Mouse (Mus musculus) CH12.LX (cell line): Measurements from ENCODE around the gene Tgds.

Source experiments
- CTCF ChIP-seq, 2 experiments: IDR thresholded peaks in 1 of 2; conservative IDR thresholded peaks in 1 of 2; 2 replicates each; pipeline ENCODE4 v1.5.1; 2011 to 2012; ENCODE audit warnings: low read depth in 2 of 2, low read length in 2 of 2, improper control_type of control experiment in 1 of 2, inconsistent platforms in 1 of 2, mild to moderate bottlenecking in 1 of 2, moderate library complexity in 1 of 2
- EP300 ChIP-seq: IDR thresholded peaks from 2 replicates; pipeline ENCODE4 v1.6.1; 2011; ENCODE audit warnings: low read length, improper control_type of control experiment
- IRF4 ChIP-seq: IDR thresholded peaks from 2 replicates; pipeline ENCODE4 v1.6.1; 2014; ENCODE audit warnings: low read depth, mild to moderate bottlenecking, inconsistent platforms, low read length, improper control_type of control experiment
- MAX ChIP-seq: IDR thresholded peaks from 2 replicates; pipeline ENCODE4 v1.6.1; 2011; ENCODE audit warnings: low read length, improper control_type of control experiment
- MXI1 ChIP-seq: IDR thresholded peaks from 2 replicates; pipeline ENCODE4 v1.6.1; 2011; ENCODE audit warnings: mild to moderate bottlenecking, low read depth, low read length, improper control_type of control experiment
- NELFE ChIP-seq: IDR thresholded peaks from 2 replicates; pipeline ENCODE4 v1.6.1; 2011; ENCODE audit warnings: low read depth, low read length, improper control_type of control experiment
- RCOR1 ChIP-seq: conservative IDR thresholded peaks from 2 replicates; pipeline ENCODE4 v1.6.1; 2012; ENCODE audit warnings: low read depth, mild to moderate bottlenecking, inconsistent platforms, low read length, improper control_type of control experiment
- SIN3A ChIP-seq: IDR thresholded peaks from 2 replicates; pipeline ENCODE4 v1.6.1; 2012; ENCODE audit warnings: low read length, improper control_type of control experiment, inconsistent platforms
- SMC3 ChIP-seq: IDR thresholded peaks from 2 replicates; pipeline ENCODE4 v1.6.1; 2011; ENCODE audit warnings: low read depth, low read length, improper control_type of control experiment
- USF1 ChIP-seq: IDR thresholded peaks from 2 replicates; pipeline ENCODE4 v1.6.1; 2014; ENCODE audit warnings: low read depth, mild to moderate bottlenecking, inconsistent platforms, low read length, improper control_type of control experiment
- USF2 ChIP-seq: conservative IDR thresholded peaks from 2 replicates; pipeline ENCODE4 v1.6.1; 2011; ENCODE audit warnings: low read depth, low read length, improper control_type of control experiment
- ZNF384 ChIP-seq: IDR thresholded peaks from 2 replicates; pipeline ENCODE4 v1.6.1; 2012; ENCODE audit warnings: low read depth, low read length, improper control_type of control experiment, inconsistent platforms

DNA sequence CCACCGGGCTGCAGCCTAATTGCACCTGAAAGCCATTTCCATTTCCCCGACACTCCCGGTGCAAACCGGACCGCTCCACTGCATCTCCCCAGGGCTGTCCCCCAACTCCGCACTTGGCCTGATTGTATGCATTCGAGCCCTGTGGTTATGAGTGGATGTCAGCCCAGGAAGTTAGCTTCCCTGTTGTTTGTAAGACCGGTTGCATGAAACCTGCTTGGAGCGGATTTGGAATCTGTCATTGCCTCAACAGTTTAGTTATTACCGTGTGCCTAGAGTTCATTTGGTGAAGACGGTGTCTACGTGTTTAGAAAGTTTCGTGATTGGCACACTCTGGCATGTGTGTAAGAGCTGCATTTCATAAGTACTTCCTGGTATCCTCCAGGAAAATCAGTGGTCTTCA, 4.9 kb upstream of the Tgds start:
- no peak for TF ChIP-seq USF2
- no peak for TF ChIP-seq CTCF (conservative IDR thresholded peaks at IDR 0.05 in 1 of 2, IDR thresholded peaks at IDR 0.05 in 1 of 2; ENCODE audit: low read depth in 2 of 2, low read length in 2 of 2)
- no peak for TF ChIP-seq RCOR1
- no peak for TF ChIP-seq IRF4
- TF ChIP-seq MXI1, result no peak
- TF ChIP-seq ZNF384, result no peak
- TF ChIP-seq SMC3, result no peak
- TF ChIP-seq EP300, result no peak
- no peak for TF ChIP-seq USF1
- TF ChIP-seq MAX, result no peak
- TF ChIP-seq SIN3A, result no peak
- TF ChIP-seq NELFE, result no peak
